Mouse (Mus musculus): ENCODE measurements at regions not wholly inside any gene's neighbourhood (a gene's known extent, or its start where the extent isn't known, plus 50 kb on each side); places are given as distances from the start of the nearest gene placed in this dataset.

GRCm38 (mm10) chr7:54734039-54734438 lies 101.3 kb upstream of the Luzp2 start:
- peak; percentile 16 to 39 for DNase-seq

- DNase-seq = no peak
These were observed 100.4 kb upstream of the Luzp2 start for GRCm38 (mm10) chr7:54734861-54735260.

GRCm38 (mm10) chr7:54767341-54767740 lies 68.0 kb upstream of the Luzp2 start:
- DNase-seq = no peak

GRCm38 (mm10) chr7:54768683-54769082 lies 66.6 kb upstream of the Luzp2 start:
- no peak for DNase-seq

- DNase-seq = no peak
These were observed 53.3 kb upstream of the Luzp2 start for GRCm38 (mm10) chr7:54781939-54782520.

- DNase-seq = no peak
These were observed 52.7 kb upstream of the Luzp2 start for GRCm38 (mm10) chr7:54782604-54783003.

- no peak for DNase-seq
These were observed 51.5 kb upstream of the Luzp2 start for GRCm38 (mm10) chr7:54783550-54784529.

Data from cerebellum, adult 18-20 months (tissue).